Mouse (Mus musculus) liver, postnatal 0 days (tissue): ENCODE results near the gene Sos1. TPM values are rescaled to one million over a fixed set of nuclear protein-coding genes. Genes with fewer than 3 reads are reported as not detected.

Experiments used
- ATAC-seq: fragments of 200-750 bp; cut with Nextera tagmentation; 2 replicates; pipeline ENCODE4 v1.8.0; 2017; ENCODE audit warnings: mild to moderate bottlenecking, moderate library complexity
- DNase-seq: peaks from one replicate; pipeline ENCODE4 v3.0.0-alpha.2; 2016
- H3K27ac ChIP-seq: fragments of 300-500 bp; sonication (generic); 2 replicates; pipeline ENCODE4 v1.5.1; 2014; ENCODE audit warnings: antibody characterized with exemption, moderate library complexity, mild to moderate bottlenecking, low read depth
- H3K27me3 ChIP-seq: fragments of 300-500 bp; sonication (generic); 2 replicates; pipeline ENCODE4 v1.6.1; 2014; ENCODE audit warnings: low read length, control low read depth, mixed read lengths; ENCODE audit not compliant: insufficient read depth
- H3K36me3 ChIP-seq: fragments of 300-500 bp; sonication (generic); replicated peaks from 2 replicates; pipeline ENCODE4 v1.6.1; 2014; ENCODE audit warnings: mild to moderate bottlenecking, control low read depth, low read length, moderate library complexity, mixed read lengths; ENCODE audit not compliant: insufficient read depth
- H3K4me1 ChIP-seq: fragments of 300-500 bp; sonication (generic); 2 replicates; pipeline ENCODE4 v1.6.1; 2014; ENCODE audit warnings: antibody characterized with exemption, mild to moderate bottlenecking, control low read depth; ENCODE audit not compliant: insufficient read depth
- H3K4me2 ChIP-seq: fragments of 300-500 bp; sonication (generic); 2 replicates; pipeline ENCODE4 v1.6.1; 2014; ENCODE audit warnings: low read depth, mild to moderate bottlenecking, low read length, moderate library complexity, mixed read lengths
- H3K4me3 ChIP-seq: fragments of 300-500 bp; sonication (generic); 2 replicates; pipeline ENCODE4 v1.5.1; 2014; ENCODE audit warnings: low read depth, low read length
- H3K9ac ChIP-seq: fragments of 300-500 bp; sonication (generic); replicated peaks from 2 replicates; pipeline ENCODE4 v1.6.1; 2014; ENCODE audit warnings: mild to moderate bottlenecking, moderate library complexity
- H3K9me3 ChIP-seq: fragments of 300-500 bp; sonication (generic); 2 replicates; pipeline ENCODE4 v1.6.1; 2016; ENCODE audit warnings: mild to moderate bottlenecking, control low read depth, low read length, mixed read lengths
- CTCF ChIP-seq: sonication (generic); IDR thresholded peaks from 2 replicates; pipeline ENCODE4 v1.5.1; 2016; ENCODE audit warnings: antibody characterized with exemption, low read depth
- EP300 ChIP-seq: IDR thresholded peaks from 2 replicates; pipeline ENCODE4 v1.6.1; 2016; ENCODE audit warnings: antibody characterized with exemption, low read depth, mild to moderate bottlenecking
- WGBS: fragments of 180-500 bp; shearing (Covaris S2); extraction: QIAGEN DNeasy Blood & Tissue Kit; methylation state at CpG from one replicate; pipeline ENCODE4 v1.1.7; 2014; ENCODE audit not compliant: insufficient replicate concordance; 5-methylcytosine and 5-hydroxymethylcytosine counted together
- polyA plus RNA-seq: library from polyadenylated mRNA; unstranded; fragments of >200 nt; fragmentation: Nextera tagmentation; extraction: Ambion mirVana; gene quantifications from 2 replicates; pipeline ENCODE4 v1.2.1, GENCODE M21; 2015

The Sos1 gene
- polyA plus RNA-seq, 1 experiment from 2014 or later, result 1.4 TPM

DNA sequence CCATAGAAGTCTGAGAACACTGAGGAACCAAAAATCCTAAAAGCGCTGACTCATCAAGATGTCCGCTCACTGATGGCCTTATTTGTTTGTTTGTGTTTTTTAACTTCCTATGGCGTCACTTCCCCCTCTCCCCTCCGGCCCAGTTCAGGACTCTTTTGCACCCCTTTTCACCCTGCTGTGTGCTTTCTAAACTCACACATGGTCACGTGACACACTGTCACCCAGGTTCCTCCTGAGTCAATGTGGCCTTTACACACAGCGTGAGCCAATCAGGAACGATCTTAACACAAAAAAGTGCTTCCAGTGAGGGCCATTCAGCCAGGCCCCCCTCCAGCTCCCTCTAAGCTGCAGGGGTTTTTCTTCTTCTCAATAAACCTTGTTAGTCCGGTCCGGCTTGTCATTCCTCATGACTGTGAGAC, 16.9 kb upstream of the Sos1 start:
- Histone ChIP-seq H3K27ac (no peak overlapping the region), H3K4me2 (no peak overlapping the region), H3K36me3 (no peaks in the 10 kb centered on the region), H3K9ac (no peak overlapping the region), H3K9me3 (no peaks in the 10 kb centered on the region; the same call in 1 of the 2 replicates), H3K27me3 (no peaks in the 10 kb centered on the region), H3K4me3 (no peak overlapping the region), H3K4me1 (peaks cover 4% of the 10 kb centered on the region)
- WGBS, result 81% methylated on average over 9 of the region's 9 CpGs
- ATAC-seq (peak; percentile 23; the same call in 1 of the 2 replicates), DNase-seq (no peak)
- TF ChIP-seq CTCF, result no peak

GRCm38 (mm10) chr17:80496607-80497170, 16.4 kb upstream of the Sos1 start:
- H3K9me3 ChIP-seq, result no peaks in the 10 kb centered on the region; the same call in 1 of the 2 replicates
- no peak for DNase-seq
- no peak overlapping the region for H3K4me3 ChIP-seq
- H3K4me1 ChIP-seq, result peaks cover 4% of the 10 kb centered on the region
- TF ChIP-seq CTCF (no peak), EP300 (no peak)
- H3K27ac ChIP-seq, result no peak overlapping the region
- no peak for ATAC-seq
- no peak overlapping the region for H3K9ac ChIP-seq
- H3K27me3 ChIP-seq, result no peaks in the 10 kb centered on the region
- H3K36me3 ChIP-seq, result no peaks in the 10 kb centered on the region
- 75% methylated on average over 8 of the region's 8 CpGs for WGBS
- no peak overlapping the region for H3K4me2 ChIP-seq

GRCm38 (mm10) chr17:80496185-80496584, 15.9 kb upstream of the Sos1 start:
- 67% methylated on average over 6 of the region's 6 CpGs for WGBS
- H3K36me3 ChIP-seq, result no peaks in the 10 kb centered on the region
- H3K4me2 ChIP-seq, result no peak overlapping the region
- H3K9ac ChIP-seq, result no peak overlapping the region
- no peaks in the 10 kb centered on the region for H3K27me3 ChIP-seq
- H3K9me3 ChIP-seq, result no peaks in the 10 kb centered on the region; the same call in 1 of the 2 replicates
- H3K27ac ChIP-seq, result no peak overlapping the region
- ATAC-seq (no peak), DNase-seq (no peak)
- H3K4me1 ChIP-seq, result peaks cover 3% of the 10 kb centered on the region
- TF ChIP-seq EP300, result no peak
- TF ChIP-seq CTCF, result no peak
- no peak overlapping the region for H3K4me3 ChIP-seq

- Histone ChIP-seq H3K4me2 (no peak overlapping the region), H3K27ac (no peak overlapping the region), H3K9me3 (no peaks in the 10 kb centered on the region; the same call in 1 of the 2 replicates), H3K27me3 (no peaks in the 10 kb centered on the region), H3K36me3 (no peaks in the 10 kb centered on the region), H3K4me1 (no peaks in the 10 kb centered on the region), H3K4me3 (no peak overlapping the region), H3K9ac (no peak overlapping the region)
- DNase-seq (no peak), ATAC-seq (no peak)
- WGBS, result 52% methylated on average over 1 of the region's 1 CpGs
- TF ChIP-seq EP300 (no peak), CTCF (no peak)
Observed at GRCm38 (mm10) chr17:80493891-80494290, 13.6 kb upstream of the Sos1 start.

DNA sequence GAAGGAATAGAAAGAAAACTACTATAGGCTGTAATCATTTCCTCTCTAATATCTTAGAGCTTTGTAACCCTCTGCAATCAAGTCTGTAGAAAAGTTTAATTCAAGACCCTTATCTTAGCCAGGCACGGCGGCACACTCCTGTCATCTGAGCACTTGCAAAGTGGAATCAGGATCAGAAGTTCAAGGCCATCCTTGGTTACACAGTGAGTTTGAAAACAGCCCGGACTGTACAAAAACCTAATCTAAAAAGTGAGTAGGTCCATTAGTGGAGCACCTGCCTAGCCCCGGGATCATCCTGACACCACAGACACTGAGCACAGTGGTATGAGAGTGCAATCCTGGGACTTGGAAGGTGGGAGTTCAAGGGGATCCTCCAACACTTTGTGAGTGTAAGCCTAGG, 12.6 kb upstream of the Sos1 start:
- Histone ChIP-seq H3K27ac (no peak overlapping the region), H3K9me3 (no peaks in the 10 kb centered on the region; the same call in 1 of the 2 replicates), H3K4me2 (no peak overlapping the region), H3K4me3 (no peak overlapping the region), H3K27me3 (no peaks in the 10 kb centered on the region), H3K9ac (no peak overlapping the region), H3K4me1 (no peaks in the 10 kb centered on the region), H3K36me3 (no peaks in the 10 kb centered on the region)
- TF ChIP-seq CTCF (no peak), EP300 (no peak)
- WGBS, result 61% methylated on average over 4 of the region's 4 CpGs
- DNase-seq, result no peak
- ATAC-seq, result no peak

GRCm38 (mm10) chr17:80492274-80492673, 12.0 kb upstream of the Sos1 start:
- no peaks in the 10 kb centered on the region for H3K4me1 ChIP-seq
- H3K27ac ChIP-seq, result no peak overlapping the region
- H3K36me3 ChIP-seq, result no peaks in the 10 kb centered on the region
- no peaks in the 10 kb centered on the region; the same call in 1 of the 2 replicates for H3K9me3 ChIP-seq
- WGBS, result 77% methylated on average over 4 of the region's 4 CpGs
- no peaks in the 10 kb centered on the region for H3K27me3 ChIP-seq
- ATAC-seq (no peak), DNase-seq (no peak)
- H3K4me2 ChIP-seq, result no peak overlapping the region
- TF ChIP-seq EP300, result no peak
- TF ChIP-seq CTCF, result no peak
- no peak overlapping the region for H3K4me3 ChIP-seq
- H3K9ac ChIP-seq, result no peak overlapping the region
